Mouse (Mus musculus): ENCODE measurements around the gene Grik3. TPM values are rescaled to one million over a fixed set of nuclear protein-coding genes. Genes with fewer than 3 reads are reported as not detected.

Gene Grik3
- total RNA-seq, 2 experiments from 2014 or later: 0.15 to 0.21 TPM

- no peak for DNase-seq
Observed at GRCm38 (mm10) chr4:125726241-125726640, 235.7 kb downstream of the Grik3 start.

GRCm38 (mm10) chr4:125727030-125727429 is 236.5 kb downstream of the Grik3 start:
- no peak for DNase-seq

GRCm38 (mm10) chr4:125727626-125728025 is 237.1 kb downstream of the Grik3 start:
- DNase-seq: no peak

- DNase-seq: no peak
Observed at GRCm38 (mm10) chr4:125728091-125728863, 237.8 kb downstream of the Grik3 start.

GRCm38 (mm10) chr4:125729305-125730220 is 239.1 kb downstream of the Grik3 start:
- DNase-seq: no peak

- DNase-seq: no peak
Observed at GRCm38 (mm10) chr4:125730751-125731150, 240.3 kb downstream of the Grik3 start.

GRCm38 (mm10) chr4:125736783-125737182 is 246.3 kb downstream of the Grik3 start:
- no peak for DNase-seq

- DNase-seq: no peak
Observed at GRCm38 (mm10) chr4:125738825-125739224, 248.3 kb downstream of the Grik3 start.

GRCm38 (mm10) chr4:125742162-125742571 is 251.7 kb downstream of the Grik3 start:
- DNase-seq: no peak

GRCm38 (mm10) chr4:125745902-125746301 is 255.4 kb downstream of the Grik3 start:
- no peak for DNase-seq

- no peak for DNase-seq
Observed at GRCm38 (mm10) chr4:125756393-125756792, 265.9 kb downstream of the Grik3 start.

GRCm38 (mm10) chr4:125760326-125760725 is 269.8 kb downstream of the Grik3 start:
- DNase-seq: no peak

- DNase-seq: no peak
Observed at GRCm38 (mm10) chr4:125763056-125763455, 272.6 kb downstream of the Grik3 start.

Small RNA genes lying within 50 kb of the gene (microRNA-seq; reads per million reads assigned to microRNA genes)
- not detected for gene Mir692-2

All from adrenal gland, postnatal 10 days (tissue).